Comparison of ENCODE assay signal across 23 mouse cellular contexts in the genomic region with DNA sequence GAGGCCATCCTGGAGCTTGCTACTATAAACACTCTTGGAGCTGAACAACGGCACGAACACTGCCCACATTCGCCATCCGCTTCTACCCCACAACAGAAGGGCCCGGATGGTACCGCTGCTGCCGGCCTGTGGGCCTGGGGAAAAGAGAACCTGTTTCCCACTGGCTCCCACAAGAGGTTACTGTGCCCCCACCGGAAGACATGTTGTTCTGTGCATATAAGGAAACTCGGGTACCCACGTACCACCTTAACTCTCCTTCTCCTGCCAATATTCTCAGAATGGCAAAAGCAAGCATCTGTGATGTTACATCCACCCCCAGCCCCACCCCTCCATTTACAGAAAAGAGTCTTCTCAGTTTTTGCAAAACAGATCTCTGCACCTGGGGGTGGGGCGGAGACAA.
DNase-seq lines count a peak whose midpoint lies in the region; ATAC-seq and TF ChIP-seq lines count a peak whose summit lies in the region.
"Had no signal": no experiment of that assay in that cellular context is flagged by ENCODE, and none has a peak within 500 bp of the region (broad histone marks: within the 10 kb centered on the region; RNA-seq: fewer than 3 reads in every experiment).

No protein-coding gene starts in this region.

- H3K4me3 ChIP-seq in left cerebral cortex, adult 2 months = no peak overlapping the region
- no peak overlapping the region for H3K4me3 ChIP-seq in intestine, embryonic 16.5 days (ENCODE audit: low read length)
- no peak overlapping the region for H3K4me3 ChIP-seq in midbrain, embryonic 13.5 days (replicated peaks)
- H3K4me3 ChIP-seq: heart, adult 2 months; limb, embryonic 13.5 days; lung, embryonic 15.5 days; midbrain, embryonic 10.5 days had no signal

- no peak for TF ChIP-seq CTCF in left cerebral cortex, adult 2 months (IDR thresholded peaks at IDR 0.05)

- 86% methylated on average over 11 of the region's 11 CpGs for WGBS in intestine, embryonic 16.5 days
- 93% methylated on average over 11 of the region's 11 CpGs for WGBS in midbrain, embryonic 13.5 days

- peak; percentile 78 to 80 for DNase-seq in frontal cortex, adult 2 months (ENCODE audit: extremely low spot score in 1 of 2, low spot score in 1 of 2)
- peak; percentile 72 to 83 for DNase-seq in layer of hippocampus, adult 18-20 months (ENCODE audit: low spot score in 2 of 2)
- DNase-seq in left cerebral cortex, adult 2 months (ENCODE audit: extremely low spot score in 1 of 2, low spot score in 2 of 2) = peak; percentile 46 to 80
- peak; percentile 49 for DNase-seq in right cerebral cortex, postnatal 14 days
- no peak for DNase-seq in urinary bladder, adult 18-20 months (ENCODE audit: low spot score in 2 of 2)
- DNase-seq in cerebellum, postnatal 36 days = no peak
- DNase-seq: adrenal gland, adult 2 months; cerebellum, adult 9-10 months; gastrocnemius, postnatal 10 days; heart, adult 2 months; kidney, adult 11 months; retina, postnatal 1 day; thymus, postnatal 4 days had no signal

- intact Hi-C loops in left cerebral cortex, adult 2 months (cut with DNase I) = loop anchor here (1.0 to 5.0 kb wide), 5 partner anchors 12 to 343 kb away; no protein-coding TSS in a partner anchor

- H3K36me3 ChIP-seq in intestine, embryonic 16.5 days (ENCODE audit: control insufficient read depth, insufficient read depth, low read length) = no peaks in the 10 kb centered on the region
- H3K36me3 ChIP-seq in midbrain, embryonic 13.5 days = no peaks in the 10 kb centered on the region
- H3K36me3 ChIP-seq: limb, embryonic 13.5 days; lung, embryonic 15.5 days; midbrain, embryonic 10.5 days had no signal

- ATAC-seq in intestine, embryonic 16.5 days = no peak
- ATAC-seq in midbrain, embryonic 13.5 days = no peak
- ATAC-seq: forebrain, embryonic 16.5 days; hindbrain, postnatal 0 days had no signal

- no peak overlapping the region for H3K4me2 ChIP-seq in intestine, embryonic 16.5 days (ENCODE audit: low read depth, low read length)
- no peak overlapping the region for H3K4me2 ChIP-seq in midbrain, embryonic 13.5 days (replicated peaks)
- H3K4me2 ChIP-seq: limb, embryonic 13.5 days; lung, embryonic 15.5 days had no signal

- H3K9me3 ChIP-seq in intestine, embryonic 16.5 days (ENCODE audit: control insufficient read depth, low read length) = no peaks in the 10 kb centered on the region
- H3K9me3 ChIP-seq in midbrain, embryonic 13.5 days = no peaks in the 10 kb centered on the region
- H3K9me3 ChIP-seq: limb, embryonic 13.5 days; lung, embryonic 15.5 days; midbrain, embryonic 10.5 days had no signal

- no peaks in the 10 kb centered on the region for H3K27me3 ChIP-seq in intestine, embryonic 16.5 days (replicated peaks; ENCODE audit: control insufficient read depth, insufficient read depth, low read length)
- H3K27me3 ChIP-seq in midbrain, embryonic 13.5 days = no peaks in the 10 kb centered on the region
- H3K27me3 ChIP-seq: limb, embryonic 13.5 days; lung, embryonic 15.5 days had no signal

- peak overlapping the region; percentile 76 for H3K27ac ChIP-seq in left cerebral cortex, adult 2 months
- H3K27ac ChIP-seq in intestine, embryonic 16.5 days (ENCODE audit: low read length) = no peak overlapping the region
- H3K27ac ChIP-seq in midbrain, embryonic 13.5 days = no peak overlapping the region
- H3K27ac ChIP-seq: heart, adult 2 months; hindbrain, postnatal 0 days; limb, embryonic 13.5 days; liver, embryonic 14.5 days; lung, embryonic 15.5 days; macrophage; midbrain, embryonic 10.5 days; stomach, postnatal 0 days had no signal

- no peak overlapping the region for H3K9ac ChIP-seq in intestine, embryonic 16.5 days (ENCODE audit: low read depth, low read length)
- no peak overlapping the region for H3K9ac ChIP-seq in midbrain, embryonic 13.5 days (replicated peaks)
- H3K9ac ChIP-seq: limb, embryonic 13.5 days; liver, embryonic 14.5 days; lung, embryonic 15.5 days had no signal

- no peaks in the 10 kb centered on the region for H3K4me1 ChIP-seq in intestine, embryonic 16.5 days (ENCODE audit: control insufficient read depth, insufficient read depth, low read length)
- H3K4me1 ChIP-seq in midbrain, embryonic 13.5 days (replicated peaks) = no peaks in the 10 kb centered on the region
- H3K4me1 ChIP-seq: limb, embryonic 13.5 days; lung, embryonic 15.5 days; midbrain, embryonic 10.5 days had no signal

Comparison
In these comparisons a context has a peak if more than half of its experiments do, and no peak if none do; other contexts are left out.
1. DNase-seq: peak in frontal cortex, adult 2 months (2 of 2), layer of hippocampus, adult 18-20 months (2 of 2), left cerebral cortex, adult 2 months (2 of 2) and right cerebral cortex, postnatal 14 days (single experiment); none in urinary bladder, adult 18-20 months (0 of 2) and cerebellum, postnatal 36 days (0 of 2).